Mouse (Mus musculus) G1E (cell line): ENCODE data around the gene Rmdn3.

ENCODE experiments used
- CTCF ChIP-seq: IDR thresholded peaks from 2 replicates; pipeline ENCODE4 v1.5.1; 2012; ENCODE audit warnings: low read depth, low read length, inconsistent platforms, mixed read lengths
- GATA1 ChIP-seq: IDR thresholded peaks from 2 replicates; pipeline ENCODE4 v1.6.1; 2012; ENCODE audit warnings: borderline replicate concordance, low read length, inconsistent platforms, mixed read lengths
- POLR2AphosphoS5 ChIP-seq: IDR thresholded peaks from 2 replicates; pipeline ENCODE4 v1.6.1; 2012; ENCODE audit warnings: low read depth, low read length, inconsistent platforms; ENCODE audit not compliant: insufficient replicate concordance

DNA sequence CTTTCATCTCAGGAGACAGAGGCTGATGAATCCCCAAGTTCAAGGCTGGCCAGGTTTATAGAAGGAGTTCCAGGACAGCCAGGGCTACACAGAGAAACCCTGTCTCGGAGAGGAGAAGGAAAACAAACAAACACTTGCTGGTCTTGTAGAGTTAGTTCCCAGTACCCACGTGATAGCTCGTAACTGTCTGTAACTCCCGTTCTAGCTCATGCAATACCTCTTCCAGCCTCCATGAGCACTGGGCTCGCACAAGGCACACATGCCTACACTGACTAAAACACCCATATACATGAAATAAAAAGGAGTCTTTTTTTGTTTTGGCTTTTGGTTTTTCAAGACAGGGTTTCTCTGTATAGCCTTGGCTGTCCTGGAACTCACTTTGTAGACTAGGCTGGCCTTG is 50.3 kb downstream of the Rmdn3 start:
- TF ChIP-seq CTCF (no peak), GATA1 (no peak), POLR2AphosphoS5 (no peak)
